8 mouse cellular contexts compared by ENCODE assay signal in genomic region chr16:4316094-4316474, GRCm38 (mm10).
DNase-seq lines count a peak whose midpoint lies in the region; ATAC-seq lines count a peak whose summit lies in the region.

No protein-coding gene starts in this region.

- H3K36me3 ChIP-seq in limb, embryonic 10.5 days, result no peaks in the 10 kb centered on the region
- no peaks in the 10 kb centered on the region for H3K36me3 ChIP-seq in midbrain, embryonic 15.5 days (replicated peaks)

- H3K4me3 ChIP-seq in limb, embryonic 10.5 days, result no peak overlapping the region
- H3K4me3 ChIP-seq in midbrain, embryonic 15.5 days, result no peak overlapping the region

- WGBS in limb, embryonic 10.5 days, result 31% methylated on average over 3 of the region's 3 CpGs
- WGBS in midbrain, embryonic 15.5 days, result 32% methylated on average over 3 of the region's 3 CpGs

- no peaks in the 10 kb centered on the region for H3K9me3 ChIP-seq in limb, embryonic 10.5 days (replicated peaks)
- H3K9me3 ChIP-seq in midbrain, embryonic 15.5 days, result no peaks in the 10 kb centered on the region

- intact Hi-C loops in gastrocnemius, postnatal 36 days (cut with DNase I), result loop anchor here (2.0 to 5.0 kb wide), 3 partner anchors 81 to 161 kb away; no protein-coding TSS in a partner anchor

- ATAC-seq in midbrain, embryonic 15.5 days (replicated peaks), result peak; percentile 60; the same call in 1 of the 2 replicates

- H3K4me1 ChIP-seq in limb, embryonic 10.5 days, result no peaks in the 10 kb centered on the region
- no peaks in the 10 kb centered on the region; the same call in 1 of the 2 replicates for H3K4me1 ChIP-seq in midbrain, embryonic 15.5 days

- H3K27me3 ChIP-seq in limb, embryonic 10.5 days (ENCODE audit: low read depth, poor library complexity, severe bottlenecking), result no peaks in the 10 kb centered on the region
- H3K27me3 ChIP-seq in midbrain, embryonic 15.5 days (replicated peaks), result no peaks in the 10 kb centered on the region

- H3K27ac ChIP-seq in limb, embryonic 10.5 days, result no peak overlapping the region
- no peak overlapping the region for H3K27ac ChIP-seq in midbrain, embryonic 15.5 days

- H3K9ac ChIP-seq in midbrain, embryonic 15.5 days, result no peak overlapping the region

- no peak overlapping the region for H3K4me2 ChIP-seq in midbrain, embryonic 15.5 days

- DNase-seq in 3134 (ENCODE audit: extremely low read depth, insufficient read length, low spot score), result peak; percentile 59
- peak; percentile 89 for DNase-seq in adrenal gland, adult 2 months
- peak; percentile 92 for DNase-seq in embryo, embryonic 10.5 days (ENCODE audit: low spot score)
- DNase-seq in gastrocnemius, postnatal 36 days, result peak; percentile 75 to 82
- peak; percentile 88 for DNase-seq in kidney, adult 18-20 months
- DNase-seq in limb, embryonic 10.5 days (ENCODE audit: low spot score), result peak; percentile 73
- peak; percentile 56 to 72 for DNase-seq in spleen, adult 18-20 months
